In genomic region chr14:117324214-117324613, GRCm38 (mm10) we compare ENCODE assay signal across 16 mouse cellular contexts.
"Had no signal": no experiment of that assay in that cellular context is flagged by ENCODE, and none has a peak within 500 bp of the region (broad histone marks: within the 10 kb centered on the region; RNA-seq: fewer than 3 reads in every experiment).

No protein-coding gene starts in this region.

- H3K9me3 ChIP-seq: neural tube, embryonic 13.5 days; neural tube, embryonic 15.5 days; stomach, embryonic 15.5 days had no signal

- DNase-seq: retina, postnatal 1 day; right cerebral cortex, adult 18-20 months; right cerebral cortex, postnatal 14 days; right cerebral cortex, postnatal 25 days; right cerebral cortex, postnatal 4 days; spleen, adult 18-20 months; thymus, adult 18-20 months; thymus, adult 2 months; thymus, postnatal 14 days; thymus, postnatal 25 days; thymus, postnatal 36 days; thymus, postnatal 4 days had no signal

- H3K27ac ChIP-seq: neural tube, embryonic 13.5 days; neural tube, embryonic 15.5 days; stomach, embryonic 15.5 days; stomach, postnatal 0 days had no signal

- H3K9ac ChIP-seq: neural tube, embryonic 13.5 days; neural tube, embryonic 15.5 days; stomach, embryonic 15.5 days had no signal

- H3K27me3 ChIP-seq: neural tube, embryonic 13.5 days; neural tube, embryonic 15.5 days; stomach, embryonic 15.5 days had no signal

- H3K4me2 ChIP-seq: neural tube, embryonic 13.5 days; neural tube, embryonic 15.5 days; stomach, embryonic 15.5 days had no signal

- H3K4me3 ChIP-seq: neural tube, embryonic 13.5 days; neural tube, embryonic 15.5 days; stomach, embryonic 15.5 days had no signal

- H3K36me3 ChIP-seq: neural tube, embryonic 13.5 days; neural tube, embryonic 15.5 days; stomach, embryonic 15.5 days had no signal

- H3K4me1 ChIP-seq: neural tube, embryonic 13.5 days; neural tube, embryonic 15.5 days; stomach, embryonic 15.5 days had no signal
